20 mouse cellular contexts compared by ENCODE assay signal in genomic region chr4:102136366-102136849, GRCm38 (mm10). TPM values are rescaled to one million over a fixed set of nuclear protein-coding genes. Genes with fewer than 3 reads are reported as not detected.
DNase-seq lines count a peak whose midpoint lies in the region; ATAC-seq and TF ChIP-seq lines count a peak whose summit lies in the region.
"Had no signal": no experiment of that assay in that cellular context is flagged by ENCODE, and none has a peak within 500 bp of the region (broad histone marks: within the 10 kb centered on the region; RNA-seq: fewer than 3 reads in every experiment).

No protein-coding gene starts in this region.

- DNase-seq in cerebellum, adult 18-20 months = peak; percentile 35 to 39
- DNase-seq in cerebellum, adult 8-10 months = no peak
- DNase-seq in cerebellum, adult 2 months = peak; percentile 40 to 57
- peak; percentile 45 for DNase-seq in cerebellum, adult 9-11 months
- no peak for DNase-seq in embryo, embryonic 9.5 days (ENCODE audit: extremely low spot score)
- DNase-seq: adrenal gland, adult 2 months; adrenal gland, postnatal 14 days; gastrocnemius, postnatal 25 days; heart, adult 2 months; kidney, adult 2 months had no signal

- TF ChIP-seq CTCF in cerebellum, adult 2 months (IDR thresholded peaks at IDR 0.05; ENCODE audit: borderline replicate concordance, insufficient read depth, low read depth, low read length) = no peak

- no peak for ATAC-seq in megakaryocyte progenitor cell, adult 5-6 weeks (replicated peaks; ENCODE audit: poor library complexity)
- ATAC-seq: CD4-positive, CD25-positive, alpha-beta regulatory T cell, adult 4 months; forebrain, embryonic 15.5 days; intestine, postnatal 0 days had no signal

- H3K4me1 ChIP-seq in cerebellum, adult 2 months (ENCODE audit: control insufficient read depth, insufficient read depth, low read length) = peaks cover 18% of the 10 kb centered on the region
- H3K4me1 ChIP-seq: embryonic facial prominence, embryonic 12.5 days; embryonic facial prominence, embryonic 15.5 days; forebrain, embryonic 15.5 days; heart, embryonic 10.5 days; heart, embryonic 13.5 days; hindbrain, embryonic 12.5 days; hindbrain, embryonic 15.5 days had no signal

- 9% methylated on average over 3 of the region's 3 CpGs for WGBS in cerebellum, adult 2 months

- no peaks in the 10 kb centered on the region for H3K27me3 ChIP-seq in cerebellum, adult 2 months (ENCODE audit: control insufficient read depth, insufficient read depth, low read length)
- H3K27me3 ChIP-seq: embryonic facial prominence, embryonic 12.5 days; embryonic facial prominence, embryonic 15.5 days; forebrain, embryonic 15.5 days; heart, embryonic 13.5 days; hindbrain, embryonic 12.5 days; hindbrain, embryonic 15.5 days had no signal

- TF ChIP-seq POLR2A in cerebellum, adult 2 months (IDR thresholded peaks at IDR 0.05; ENCODE audit: borderline replicate concordance, insufficient read depth, low read length) = no peak

- H3K27ac ChIP-seq in cerebellum, adult 2 months (ENCODE audit: insufficient read depth, low read length) = peak overlapping the region; percentile 2
- H3K27ac ChIP-seq: embryonic facial prominence, embryonic 12.5 days; embryonic facial prominence, embryonic 15.5 days; forebrain, embryonic 15.5 days; heart, adult 2 months; heart, embryonic 10.5 days; heart, embryonic 13.5 days; hindbrain, embryonic 12.5 days; hindbrain, embryonic 15.5 days had no signal

- no peak overlapping the region for H3K4me3 ChIP-seq in cerebellum, adult 2 months (replicated peaks; ENCODE audit: insufficient read depth, low read depth, low read length)
- H3K4me3 ChIP-seq: embryonic facial prominence, embryonic 12.5 days; embryonic facial prominence, embryonic 15.5 days; forebrain, embryonic 15.5 days; heart, adult 2 months; heart, embryonic 10.5 days; heart, embryonic 13.5 days; hindbrain, embryonic 12.5 days; hindbrain, embryonic 15.5 days had no signal

RNA-seq across cellular contexts. Expression of gene Pde4b, which starts 49.1 kb away (rescaled TPM):
- 78.9 and 82.6 TPM in 2 replicates for polyA plus RNA-seq in cerebellum, adult 2 months (2012; rRNA removed)
- total RNA-seq in megakaryocyte progenitor cell, adult 5-6 weeks (2015) = 16.1 and 22.6 TPM in 2 replicates
- total RNA-seq in megakaryocyte progenitor cell, adult 5-6 weeks (2017) = 14.4 and 19.2 TPM in 2 replicates

Comparison
In these comparisons a context has a peak if more than half of its experiments do, and no peak if none do; other contexts are left out.
1. DNase-seq: peak in cerebellum, adult 18-20 months (2 of 2), cerebellum, adult 2 months (2 of 2) and cerebellum, adult 9-11 months (single experiment); none in cerebellum, adult 8-10 months (single experiment) and embryo, embryonic 9.5 days (single experiment).